Mouse (Mus musculus) myocyte (in vitro differentiated cells): Measurements from ENCODE around the gene Zswim5. TPM values are rescaled to one million over a fixed set of nuclear protein-coding genes. Genes with fewer than 3 reads are reported as not detected.

Experiments
- H3K27me3 ChIP-seq: one replicate; pipeline ENCODE4 v1.6.1; 2011; ENCODE audit not compliant: control insufficient read depth, insufficient read depth, insufficient read length
- H3K36me3 ChIP-seq: one replicate; pipeline ENCODE4 v1.6.1; 2011; ENCODE audit not compliant: control insufficient read depth, insufficient read depth
- H3K4me2 ChIP-seq: one replicate; pipeline ENCODE4 v1.6.1; 2011; ENCODE audit warnings: low read depth, control low read depth
- H3K4me3 ChIP-seq: one replicate; pipeline ENCODE4 v1.5.1; 2011; ENCODE audit warnings: mild to moderate bottlenecking, control low read depth, moderate library complexity
- H3K79me2 ChIP-seq: one replicate; pipeline ENCODE4 v1.6.1; 2011; ENCODE audit not compliant: control insufficient read depth, insufficient read depth
- H3ac ChIP-seq: one replicate; pipeline ENCODE4 v1.6.1; 2011; ENCODE audit not compliant: control insufficient read depth, insufficient read length
- CEBPB ChIP-seq: IDR thresholded peaks from 2 replicates; pipeline ENCODE4 v1.6.1; 2011; ENCODE audit warnings: mild to moderate bottlenecking, moderate library complexity; ENCODE audit not compliant: poor library complexity, insufficient read depth, severe bottlenecking
- E2F4 ChIP-seq: IDR thresholded peaks from one replicate; pipeline ENCODE4 v1.6.1; 2011; ENCODE audit warnings: mild to moderate bottlenecking, control low read depth, moderate library complexity; ENCODE audit not compliant: insufficient read depth
- MAX ChIP-seq: IDR thresholded peaks from one replicate; pipeline ENCODE4 v1.6.1; 2011; ENCODE audit warnings: low read depth, mild to moderate bottlenecking, control low read depth
- MYOD1 ChIP-seq, 3 experiments: IDR thresholded peaks; one replicate each; pipeline ENCODE4 v1.6.1; 2011; ENCODE audit warnings: control low read depth in 2 of 3, low read depth in 2 of 3, mild to moderate bottlenecking in 2 of 3, moderate library complexity in 1 of 3; ENCODE audit not compliant: insufficient read length in 2 of 3, control insufficient read depth in 1 of 3
- MYOG ChIP-seq, 3 experiments: IDR thresholded peaks; one replicate each; pipeline ENCODE4 v1.6.1; 2011; ENCODE audit warnings: control low read depth in 2 of 3, low read depth in 2 of 3, mild to moderate bottlenecking in 2 of 3; ENCODE audit not compliant: insufficient read length in 2 of 3, control insufficient read depth in 1 of 3, insufficient read depth in 1 of 3
- POLR2A ChIP-seq: IDR thresholded peaks from one replicate; pipeline ENCODE4 v1.6.1; 2011; ENCODE audit warnings: low read depth, mild to moderate bottlenecking, control low read depth, moderate library complexity; ENCODE audit not compliant: insufficient read length
- POLR2AphosphoS2 ChIP-seq: IDR thresholded peaks from one replicate; pipeline ENCODE4 v1.6.1; 2011; ENCODE audit warnings: low read depth, control low read depth; ENCODE audit not compliant: insufficient read length
- REST ChIP-seq: IDR thresholded peaks from one replicate; pipeline ENCODE4 v1.6.1; 2011; ENCODE audit warnings: mild to moderate bottlenecking, control low read depth, moderate library complexity; ENCODE audit not compliant: insufficient read depth, insufficient read length
- SRF ChIP-seq: IDR thresholded peaks from one replicate; pipeline ENCODE4 v1.6.1; 2011; ENCODE audit warnings: low read depth; ENCODE audit not compliant: control insufficient read depth, insufficient read length
- TCF12 ChIP-seq: IDR thresholded peaks from one replicate; pipeline ENCODE4 v1.6.1; 2011; ENCODE audit warnings: mild to moderate bottlenecking, control low read depth; ENCODE audit not compliant: poor library complexity, insufficient read depth, severe bottlenecking
- TCF3 ChIP-seq: IDR thresholded peaks from one replicate; pipeline ENCODE4 v1.6.1; 2011; ENCODE audit warnings: low read depth, control low read depth; ENCODE audit not compliant: insufficient read length
- USF1 ChIP-seq: IDR thresholded peaks from one replicate; pipeline ENCODE4 v1.6.1; 2011; ENCODE audit warnings: low read depth, mild to moderate bottlenecking, control low read depth, moderate library complexity
- polyA plus RNA-seq: library from polyadenylated mRNA; unstranded; fragments of >200 nt; fragmentation: generic; extraction: Trizol; gene quantifications from one replicate; pipeline ENCODE4 v1.2.1, GENCODE M21; 2012; ENCODE audit warnings: missing spikeins

Zswim5 gene
- polyA plus RNA-seq, 1 experiment: not detected

DNA sequence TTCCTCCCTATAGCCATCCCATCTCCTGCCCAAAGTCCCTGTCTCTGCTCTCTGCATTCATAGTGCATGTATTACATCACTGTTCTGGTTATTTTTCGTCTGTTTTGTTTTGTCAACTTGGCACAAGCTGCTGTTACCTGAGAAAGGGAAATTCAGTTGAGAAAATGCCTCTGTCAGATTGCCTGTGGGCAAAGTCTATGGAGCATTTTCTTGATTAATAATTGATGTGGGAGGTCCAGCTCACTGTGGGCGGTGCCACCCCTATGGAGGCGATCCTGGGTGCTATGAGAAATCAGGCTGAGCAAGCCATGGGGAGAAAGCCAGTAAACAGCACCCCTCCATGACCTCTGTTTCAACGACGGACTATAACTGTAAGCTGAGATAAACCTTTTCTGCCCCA lies 17.5 kb upstream of the Zswim5 start:
- no peak overlapping the region for H3ac ChIP-seq
- H3K79me2 ChIP-seq: no peaks in the 10 kb centered on the region
- no peak overlapping the region for H3K4me3 ChIP-seq
- TF ChIP-seq MAX: no peak
- TF ChIP-seq E2F4: no peak
- no peak for TF ChIP-seq REST
- no peak for TF ChIP-seq SRF
- TF ChIP-seq CEBPB: no peak
- TF ChIP-seq USF1: no peak
- no peak for TF ChIP-seq POLR2AphosphoS2
- TF ChIP-seq TCF12: no peak
- TF ChIP-seq MYOD1 (IDR thresholded peaks at IDR 0.05; ENCODE audit: control insufficient read depth in 1 of 3, insufficient read length in 2 of 3, low read depth in 2 of 3): no peak
- no peak for TF ChIP-seq TCF3
- no peak for TF ChIP-seq POLR2A
- TF ChIP-seq MYOG (IDR thresholded peaks at IDR 0.05; ENCODE audit: control insufficient read depth in 1 of 3, insufficient read depth in 1 of 3, insufficient read length in 2 of 3, low read depth in 2 of 3): no peak
- no peaks in the 10 kb centered on the region for H3K36me3 ChIP-seq
- H3K4me2 ChIP-seq: no peak overlapping the region
- H3K27me3 ChIP-seq: peaks cover 28% of the 10 kb centered on the region

DNA sequence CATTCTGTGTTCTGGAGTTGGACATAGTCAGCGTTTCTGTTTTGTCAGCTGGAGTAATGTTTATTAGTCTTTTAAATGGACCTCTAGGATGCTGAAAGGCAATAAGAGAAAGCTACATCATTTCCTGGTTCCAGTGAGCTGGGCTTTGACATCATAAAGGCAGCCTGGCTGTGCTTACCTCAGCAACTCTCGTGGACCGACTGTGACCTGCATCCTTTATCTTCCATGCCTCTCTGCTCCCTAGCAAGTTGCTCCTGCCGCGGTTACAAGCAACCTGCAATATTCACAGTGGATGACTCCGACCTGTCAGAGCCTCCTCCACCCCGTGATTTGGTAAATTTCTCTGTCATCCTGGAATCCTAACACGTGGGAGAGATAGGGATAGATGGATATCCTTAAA lies 15.2 kb upstream of the Zswim5 start:
- Histone ChIP-seq H3K79me2 (no peaks in the 10 kb centered on the region), H3K27me3 (peaks cover 31% of the 10 kb centered on the region), H3K4me3 (no peak overlapping the region), H3ac (no peak overlapping the region), H3K36me3 (no peaks in the 10 kb centered on the region), H3K4me2 (no peak overlapping the region)
- TF ChIP-seq USF1: no peak
- no peak for TF ChIP-seq MAX
- no peak for TF ChIP-seq TCF12
- TF ChIP-seq SRF: no peak
- no peak for TF ChIP-seq POLR2A
- no peak for TF ChIP-seq CEBPB
- TF ChIP-seq TCF3: no peak
- TF ChIP-seq MYOG (IDR thresholded peaks at IDR 0.05; ENCODE audit: control insufficient read depth in 1 of 3, insufficient read depth in 1 of 3, insufficient read length in 2 of 3, low read depth in 2 of 3): no peak
- no peak for TF ChIP-seq POLR2AphosphoS2
- TF ChIP-seq REST: no peak
- TF ChIP-seq MYOD1 (IDR thresholded peaks at IDR 0.05; ENCODE audit: control insufficient read depth in 1 of 3, insufficient read length in 2 of 3, low read depth in 2 of 3): no peak
- no peak for TF ChIP-seq E2F4

DNA sequence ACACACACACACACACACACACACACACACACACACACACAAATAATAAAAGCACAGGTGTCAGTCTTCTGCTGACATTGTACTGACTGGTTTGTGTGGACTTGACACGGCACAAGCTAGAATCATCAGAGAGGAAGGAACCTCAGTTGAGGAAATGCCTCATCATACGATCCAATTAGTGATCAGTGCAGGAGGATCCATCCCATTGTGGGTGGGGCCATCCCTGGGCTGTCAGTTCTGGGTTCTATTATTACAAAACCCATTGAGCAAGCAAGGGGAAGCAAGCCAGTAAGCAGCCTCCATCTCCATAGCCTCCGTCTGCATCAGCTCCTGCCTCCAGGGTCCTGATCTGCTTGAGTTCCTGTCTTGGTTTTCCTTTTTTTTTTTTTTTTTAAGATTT lies 7.3 kb upstream of the Zswim5 start:
- TF ChIP-seq MYOD1 (IDR thresholded peaks at IDR 0.05; ENCODE audit: control insufficient read depth in 1 of 3, insufficient read length in 2 of 3, low read depth in 2 of 3) (no peak), USF1 (no peak), TCF3 (no peak), E2F4 (no peak), MAX (no peak), CEBPB (no peak), POLR2A (no peak), SRF (no peak), REST (no peak), MYOG (IDR thresholded peaks at IDR 0.05; ENCODE audit: control insufficient read depth in 1 of 3, insufficient read depth in 1 of 3, insufficient read length in 2 of 3, low read depth in 2 of 3) (no peak), TCF12 (no peak), POLR2AphosphoS2 (no peak)
- no peaks in the 10 kb centered on the region for H3K79me2 ChIP-seq
- H3K4me3 ChIP-seq: no peak overlapping the region
- no peak overlapping the region for H3K4me2 ChIP-seq
- no peaks in the 10 kb centered on the region for H3K36me3 ChIP-seq
- peaks cover 32% of the 10 kb centered on the region for H3K27me3 ChIP-seq
- no peak overlapping the region for H3ac ChIP-seq

DNA sequence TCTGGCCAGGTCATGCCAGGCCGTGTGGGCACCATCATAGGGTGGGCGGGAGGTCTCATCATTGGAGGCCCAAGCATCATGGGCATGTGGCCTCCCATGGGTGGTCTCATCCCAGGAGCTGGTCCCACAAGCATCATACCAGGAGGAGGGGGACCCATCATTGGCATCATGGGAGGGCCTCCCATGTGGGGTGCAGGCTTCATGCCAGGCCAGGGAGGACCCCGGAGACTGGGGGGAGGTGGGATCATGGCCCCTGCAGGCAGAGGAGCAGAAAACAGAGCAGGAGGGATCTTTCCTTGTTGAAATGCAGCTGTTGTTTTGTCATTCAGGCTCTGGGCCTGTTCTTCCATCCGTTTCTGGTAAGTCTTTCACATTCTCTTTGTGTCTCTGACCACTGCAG lies 2.6 kb upstream of the Zswim5 start:
- Histone ChIP-seq H3K79me2 (no peaks in the 10 kb centered on the region), H3K36me3 (no peaks in the 10 kb centered on the region), H3K4me2 (no peak overlapping the region), H3K4me3 (no peak overlapping the region), H3K27me3 (peaks cover 47% of the 10 kb centered on the region), H3ac (no peak overlapping the region)
- TF ChIP-seq E2F4: no peak
- TF ChIP-seq CEBPB: no peak
- TF ChIP-seq POLR2A: no peak
- no peak for TF ChIP-seq USF1
- TF ChIP-seq SRF: no peak
- TF ChIP-seq TCF12: no peak
- TF ChIP-seq TCF3: no peak
- TF ChIP-seq POLR2AphosphoS2: no peak
- TF ChIP-seq MYOD1 (IDR thresholded peaks at IDR 0.05; ENCODE audit: control insufficient read depth in 1 of 3, insufficient read length in 2 of 3, low read depth in 2 of 3): no peak
- TF ChIP-seq MYOG (IDR thresholded peaks at IDR 0.05; ENCODE audit: control insufficient read depth in 1 of 3, insufficient read depth in 1 of 3, insufficient read length in 2 of 3, low read depth in 2 of 3): no peak

DNA sequence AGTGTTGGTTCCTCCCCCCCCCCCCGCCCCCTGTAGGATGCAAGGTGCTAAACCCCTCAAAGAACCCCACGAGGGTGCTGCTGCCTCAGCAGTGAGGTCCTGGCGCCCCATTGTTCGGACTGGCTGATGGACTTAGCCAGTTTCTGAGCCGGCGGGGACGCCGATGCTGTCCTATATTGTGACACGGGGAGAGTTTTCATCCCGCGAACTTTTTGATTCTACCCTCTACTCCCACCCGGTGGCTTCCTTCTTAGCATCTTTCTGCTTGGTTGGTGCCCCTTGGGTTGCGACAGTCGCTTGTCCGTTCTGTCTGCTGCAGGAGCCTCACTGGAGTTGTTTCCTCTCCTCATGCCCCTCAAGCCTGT lies 564 bp upstream of the Zswim5 start:
- TF ChIP-seq CEBPB (no peak), REST (no peak), USF1 (no peak), POLR2A (no peak), TCF3 (no peak), POLR2AphosphoS2 (no peak), SRF (no peak), TCF12 (no peak), MAX (no peak)
- H3K4me2 ChIP-seq: peak overlapping the region; percentile 62
- no peaks in the 10 kb centered on the region for H3K79me2 ChIP-seq
- peaks cover 36% of the 10 kb centered on the region for H3K27me3 ChIP-seq
- no peak overlapping the region for H3K4me3 ChIP-seq
- H3ac ChIP-seq: no peak overlapping the region
- no peaks in the 10 kb centered on the region for H3K36me3 ChIP-seq
